8 mouse cellular contexts compared by ENCODE assay signal in the genomic region with DNA sequence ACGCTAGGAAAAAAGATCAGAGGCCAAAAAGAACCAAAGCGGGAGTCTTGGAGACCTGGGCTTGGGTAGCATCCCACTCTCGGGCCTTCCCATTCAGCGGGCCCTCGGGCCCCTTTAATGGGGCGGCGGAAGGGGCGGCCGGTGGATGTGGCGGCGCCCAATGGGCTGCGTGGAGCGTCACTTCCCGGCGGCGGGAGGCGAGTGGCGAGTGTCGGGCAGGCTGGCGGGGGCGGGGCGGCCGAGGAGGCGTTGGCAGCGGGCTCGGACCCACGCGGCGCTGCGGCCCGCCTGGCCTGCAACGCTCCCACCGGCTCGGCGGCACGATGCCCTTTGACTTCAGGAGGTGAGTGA. TPM values are rescaled to one million over a fixed set of nuclear protein-coding genes. Genes with fewer than 3 reads are reported as not detected.
DNase-seq lines count a peak whose midpoint lies in the region; ATAC-seq and TF ChIP-seq lines count a peak whose summit lies in the region.

Ergic1 (plus strand) TSS at position 200 of the 351 bp plus-strand sequence.

- H3K9me3 ChIP-seq in hindbrain, postnatal 0 days (ENCODE audit: low read length): no peaks in the 10 kb centered on the region

- H3K27me3 ChIP-seq in hindbrain, postnatal 0 days (ENCODE audit: insufficient read depth, low read length): no peaks in the 10 kb centered on the region

- WGBS in hindbrain, postnatal 0 days: 0% methylated on average over 36 of the region's 36 CpGs

- H3K4me3 ChIP-seq in hindbrain, postnatal 0 days (ENCODE audit: low read length): peak within 1 kb of the TSS; percentile 71

- peak; percentile 82 for DNase-seq in ZHBTc4 (ENCODE audit: low read depth, low spot score)
- DNase-seq in gastrocnemius, adult 8-10 months (ENCODE audit: low spot score in 2 of 2): peak; percentile 82 to 84
- DNase-seq in hindbrain, postnatal 0 days (ENCODE audit: low spot score): peak; percentile 95
- peak; percentile 91 to 96 for DNase-seq in left cerebral cortex, adult 18-20 months (ENCODE audit: low spot score in 2 of 2)
- DNase-seq in lung, postnatal 4 days: peak; percentile 95
- DNase-seq in retina, postnatal 1 day: peak; percentile 92
- DNase-seq in urinary bladder, adult 18-20 months (ENCODE audit: low spot score in 2 of 2): peak; percentile 80 to 86

- peak; percentile 93 for ATAC-seq in common myeloid progenitor, adult 5-6 weeks (replicated peaks; ENCODE audit: low read depth, poor library complexity, severe bottlenecking)
- ATAC-seq in hindbrain, postnatal 0 days: peak; percentile 98

- TF ChIP-seq CTCF in hindbrain, postnatal 0 days (IDR thresholded peaks at IDR 0.05; ENCODE audit: low read depth): no peak

- H3K4me2 ChIP-seq in hindbrain, postnatal 0 days (ENCODE audit: low read depth, low read length): peak within 1 kb of the TSS; percentile 96

- peak within 1 kb of the TSS; percentile 86 for H3K9ac ChIP-seq in hindbrain, postnatal 0 days (replicated peaks; ENCODE audit: low read length)

- H3K27ac ChIP-seq in hindbrain, postnatal 0 days: peak within 1 kb of the TSS; percentile 86

- H3K4me1 ChIP-seq in hindbrain, postnatal 0 days (ENCODE audit: insufficient read depth, low read length): peaks cover 20% of the 10 kb centered on the region

- H3K36me3 ChIP-seq in hindbrain, postnatal 0 days (ENCODE audit: insufficient read depth, low read length): no peaks in the 10 kb centered on the region

RNA-seq across cellular contexts. Expression of gene Ergic1, which starts in this region (rescaled TPM):
- total RNA-seq in common myeloid progenitor, adult 5-6 weeks (2017): 44.6 and 46.9 TPM in 2 replicates
- 10 to 100 TPM; 42.1 to 62.2 (median 50.9) TPM for total RNA-seq in gastrocnemius, adult 8-10 months (2022)
- 235 and 250 TPM in 2 replicates for total RNA-seq in hindbrain, postnatal 0 days (2014; rRNA removed)
- polyA plus RNA-seq in hindbrain, postnatal 0 days (2015; fragmentation: Nextera tagmentation; extraction: Ambion mirVana): 81.2 and 93.5 TPM in 2 replicates
- 100 to 1,000 TPM; 150 to 155 TPM for total RNA-seq in left cerebral cortex, adult 18-20 months (2021)

Comparison
In these comparisons a context has a peak if more than half of its experiments do, and no peak if none do; other contexts are left out.
1. Peak in every context shown above with its lines: DNase-seq, ATAC-seq, H3K4me3 ChIP-seq and H3K27ac ChIP-seq.